Mouse (Mus musculus) gastrocnemius, adult 2 months (tissue): ENCODE results near the gene Fchsd2. TPM values are rescaled to one million over a fixed set of nuclear protein-coding genes. Genes with fewer than 3 reads are reported as not detected.

Experiments
- DNase-seq: peaks from one replicate; pipeline ENCODE4 v3.0.0; 2022
- H3K27ac ChIP-seq: fragments of 200-600 bp; 2 replicates; pipeline ENCODE4 v1.8.1; 2022; ENCODE audit warnings: mild to moderate bottlenecking
- H3K4me3 ChIP-seq: fragments of 200-600 bp; 2 replicates; pipeline ENCODE4 v1.8.1; 2022; ENCODE audit warnings: mild to moderate bottlenecking, moderate library complexity
- CTCF ChIP-seq: fragments of 200-600 bp; IDR thresholded peaks from 2 replicates; pipeline ENCODE4 v1.8.1; 2022; ENCODE audit warnings: antibody characterized with exemption, mild to moderate bottlenecking, moderate library complexity
- intact Hi-C: fragments of 180-260 bp; cut with DNase I; formaldehyde crosslinking; loops from one replicate; pipeline ENCODE4 v1.15.1; 2025
- total RNA-seq, 2 experiments: library from RNA; stranded (reverse); gene quantifications; 2 replicates each; pipeline ENCODE4 v1.2.3; 2021

The Fchsd2 gene
- total RNA-seq, 2 experiments from 2014 or later = 3.7 to 7.1 TPM

DNA sequence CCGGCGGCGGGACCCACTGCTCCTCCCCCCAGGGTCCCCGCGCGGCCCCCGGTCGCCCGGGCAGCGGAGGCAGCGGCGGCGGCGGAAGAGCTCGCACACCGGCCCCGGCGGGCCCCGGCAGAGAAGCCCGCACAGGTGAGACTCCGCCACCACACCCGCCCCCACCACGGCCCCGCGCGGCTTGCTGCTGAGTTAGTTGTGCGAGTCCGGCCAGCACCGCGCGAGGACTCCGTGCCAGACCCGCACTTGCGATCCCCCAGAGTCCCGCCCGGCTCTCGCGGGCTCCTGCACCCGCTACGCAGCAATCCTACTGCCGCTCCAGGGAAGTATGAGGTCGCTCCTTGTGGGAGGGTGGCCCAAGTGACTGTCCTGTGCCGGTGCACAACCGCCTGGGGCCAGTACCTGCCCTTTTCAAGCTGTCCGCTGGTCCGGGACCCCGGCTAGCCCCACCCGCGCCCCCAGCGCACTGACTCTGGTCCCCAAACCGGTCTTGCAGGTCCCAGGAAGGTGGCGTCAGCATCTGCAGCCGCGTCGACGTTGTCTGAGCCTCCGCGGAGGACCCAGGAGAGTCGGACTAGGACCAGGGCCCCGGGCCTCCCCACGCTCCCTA lies 228.7 kb downstream of the Fchsd2 start:
- peak overlapping the region; percentile 70 for H3K27ac ChIP-seq
- peak overlapping the region; percentile 87 for H3K4me3 ChIP-seq
- peak; percentile 50 for DNase-seq
- intact Hi-C loops = no loop called here
- no peak for TF ChIP-seq CTCF

DNA sequence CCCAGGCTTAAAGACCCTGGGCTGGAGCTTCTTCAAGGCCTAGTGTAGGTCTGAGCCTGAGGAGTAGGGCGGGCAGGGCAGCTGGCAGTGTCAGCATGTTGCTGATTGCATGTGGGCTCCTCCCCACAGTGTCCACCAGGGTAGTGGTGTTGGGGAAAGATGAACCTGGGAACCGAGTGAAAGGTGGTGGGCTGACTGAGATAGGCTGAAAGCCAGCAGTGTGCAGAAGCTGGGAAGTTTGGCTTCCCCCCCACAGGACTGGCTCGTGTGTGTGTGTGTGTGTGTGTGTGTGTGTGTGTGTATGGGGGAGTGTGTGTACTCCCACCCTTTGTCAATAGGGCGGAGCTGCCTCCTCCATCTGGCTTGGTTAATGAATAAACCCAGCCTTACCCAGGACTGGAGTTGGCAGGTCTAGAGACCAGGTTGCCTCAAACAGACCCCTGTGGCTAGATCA lies 230.5 kb downstream of the Fchsd2 start:
- no peak for TF ChIP-seq CTCF
- DNase-seq = no peak
- Histone ChIP-seq H3K27ac (no peak overlapping the region), H3K4me3 (no peak overlapping the region)
- intact Hi-C loops = no loop called here

DNA sequence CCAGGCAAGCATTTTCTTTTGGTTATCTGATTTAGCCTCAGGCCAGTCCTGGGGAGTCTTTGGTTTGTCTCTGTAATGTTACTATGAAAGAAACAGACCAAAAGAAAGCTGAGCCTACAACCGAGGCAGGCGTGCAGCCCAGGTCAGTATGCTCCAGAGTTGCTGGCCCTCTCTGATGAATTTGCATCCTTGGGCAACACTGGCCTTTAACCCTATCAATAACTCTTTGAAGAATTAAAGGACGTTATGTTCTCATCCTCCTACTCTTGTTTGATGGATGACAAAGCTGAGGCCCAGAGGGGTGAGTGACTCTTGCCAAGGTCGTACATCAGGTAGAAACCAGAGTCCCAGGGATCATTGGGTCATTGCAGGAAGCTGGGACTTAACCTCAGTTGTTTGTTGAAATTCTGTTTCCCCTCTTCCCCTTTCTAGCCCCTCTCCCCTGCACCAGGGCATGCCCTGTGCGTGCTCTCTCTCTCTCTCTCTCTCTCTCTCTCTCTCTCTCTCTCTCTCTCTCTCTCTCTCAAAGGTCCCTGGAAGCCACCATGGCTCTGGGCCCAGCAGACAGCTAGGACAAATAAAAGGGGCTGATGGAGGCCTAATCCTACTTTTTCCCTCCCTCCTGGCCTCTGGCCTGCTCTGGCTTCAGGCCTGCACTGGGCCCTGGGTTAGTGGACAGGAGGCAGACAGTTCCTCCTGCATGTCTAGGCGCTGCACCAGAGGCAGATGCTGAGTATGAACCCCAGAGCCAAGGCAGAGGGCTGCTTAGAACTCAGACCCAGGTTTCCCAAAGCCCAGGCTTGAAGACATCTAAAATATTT lies 231.7 kb downstream of the Fchsd2 start:
- DNase-seq = no peak
- no peak for TF ChIP-seq CTCF
- Histone ChIP-seq H3K27ac (no peak overlapping the region), H3K4me3 (no peak overlapping the region)
- intact Hi-C loops = no loop called here

DNA sequence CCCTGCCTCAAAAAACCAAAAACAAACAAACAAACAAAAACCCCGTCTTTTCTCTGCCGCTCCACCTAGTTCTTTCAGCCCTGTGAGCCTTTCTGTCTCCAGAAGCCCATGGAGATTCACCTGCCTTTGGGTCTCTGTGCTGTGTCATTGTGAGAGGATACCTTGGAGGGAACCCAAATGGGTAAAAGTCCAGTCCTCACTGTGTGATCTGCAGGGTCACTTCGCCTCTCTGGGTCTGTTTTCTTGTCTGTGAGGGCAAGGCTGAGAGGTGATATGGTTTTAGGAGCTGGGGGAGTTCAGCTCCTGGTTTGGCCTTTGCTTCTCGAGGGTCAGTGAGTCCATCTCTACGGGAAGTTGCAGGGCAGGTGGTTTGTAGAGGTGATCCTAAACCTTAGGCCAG lies 233.3 kb downstream of the Fchsd2 start:
- no peak overlapping the region for H3K27ac ChIP-seq
- no peak overlapping the region for H3K4me3 ChIP-seq
- no peak for DNase-seq
- intact Hi-C loops = no loop called here
- no peak for TF ChIP-seq CTCF

DNA sequence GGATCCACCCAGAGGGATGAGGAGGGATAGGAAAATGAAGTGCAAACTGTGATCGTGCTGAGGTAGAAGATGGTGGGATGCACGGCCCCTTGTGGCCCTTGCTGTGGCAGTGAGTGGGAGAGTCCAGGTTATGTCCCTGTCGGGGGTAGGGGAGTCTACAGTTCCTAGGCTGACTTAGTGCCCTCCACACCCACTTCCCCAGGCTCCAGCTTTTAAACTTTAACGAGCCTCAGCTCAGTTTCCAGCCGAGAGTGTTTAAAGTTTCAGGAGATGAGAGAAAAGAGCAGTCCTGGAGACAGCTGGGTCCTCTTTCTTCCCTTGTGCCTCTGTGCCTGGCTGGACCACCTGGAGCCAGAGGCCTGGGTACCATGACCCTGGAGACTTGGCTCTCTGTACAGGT lies 234.6 kb downstream of the Fchsd2 start:
- no peak for TF ChIP-seq CTCF
- intact Hi-C loops = no loop called here
- Histone ChIP-seq H3K4me3 (no peak overlapping the region), H3K27ac (no peak overlapping the region)
- no peak for DNase-seq

DNA sequence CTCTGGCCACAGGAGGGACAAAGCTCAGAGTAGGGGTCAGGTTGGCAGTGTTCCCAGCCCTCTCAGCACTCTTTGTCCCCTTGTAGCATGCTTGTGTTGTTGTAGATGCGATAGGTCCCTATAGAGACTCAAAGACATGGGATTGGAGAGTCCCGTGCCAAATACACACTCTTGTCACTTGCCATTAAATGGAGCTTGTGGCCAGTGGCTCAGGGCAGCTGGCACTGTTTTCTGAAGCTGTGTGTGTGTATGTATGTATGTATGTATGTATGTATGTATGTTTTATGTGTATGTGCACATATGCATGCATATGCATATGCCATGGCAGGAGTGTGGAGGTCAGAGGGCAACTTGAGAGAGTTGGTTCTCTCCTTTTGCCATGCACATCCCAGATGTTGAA lies 235.1 kb downstream of the Fchsd2 start:
- Histone ChIP-seq H3K27ac (no peak overlapping the region), H3K4me3 (no peak overlapping the region)
- DNase-seq = no peak
- intact Hi-C loops = no loop called here
- TF ChIP-seq CTCF = no peak

DNA sequence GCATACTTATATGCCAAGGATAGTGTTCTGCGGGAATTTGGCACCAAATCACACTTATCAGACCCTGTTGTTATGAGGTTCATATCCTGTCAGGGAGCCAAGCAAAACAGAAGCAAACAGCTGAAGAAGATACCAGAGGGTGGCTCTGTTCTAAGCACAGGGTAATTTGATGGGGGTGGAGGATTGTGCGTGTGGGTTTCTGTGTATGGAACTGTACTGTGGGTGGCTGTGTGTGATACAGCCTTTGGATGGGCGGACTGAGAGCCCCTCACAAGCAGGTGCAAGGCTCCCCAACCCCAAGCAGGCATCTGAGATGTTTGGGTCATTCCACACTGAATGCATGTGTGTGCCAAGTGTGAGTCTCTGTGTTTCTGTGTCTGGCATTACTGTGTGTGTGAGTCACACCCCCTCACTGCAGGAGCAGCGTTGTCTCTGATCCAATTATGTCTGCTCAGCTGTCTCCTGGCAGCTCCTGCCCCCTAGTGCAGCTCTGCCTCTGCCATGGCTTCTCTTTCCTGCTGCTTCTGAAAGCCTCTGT lies 236.0 kb downstream of the Fchsd2 start:
- intact Hi-C loops = no loop called here
- TF ChIP-seq CTCF = peak; percentile 32
- H3K27ac ChIP-seq = peak overlapping the region; percentile 1; the same call in 1 of the 2 replicates
- H3K4me3 ChIP-seq = no peak overlapping the region
- DNase-seq = peak; percentile 44

DNA sequence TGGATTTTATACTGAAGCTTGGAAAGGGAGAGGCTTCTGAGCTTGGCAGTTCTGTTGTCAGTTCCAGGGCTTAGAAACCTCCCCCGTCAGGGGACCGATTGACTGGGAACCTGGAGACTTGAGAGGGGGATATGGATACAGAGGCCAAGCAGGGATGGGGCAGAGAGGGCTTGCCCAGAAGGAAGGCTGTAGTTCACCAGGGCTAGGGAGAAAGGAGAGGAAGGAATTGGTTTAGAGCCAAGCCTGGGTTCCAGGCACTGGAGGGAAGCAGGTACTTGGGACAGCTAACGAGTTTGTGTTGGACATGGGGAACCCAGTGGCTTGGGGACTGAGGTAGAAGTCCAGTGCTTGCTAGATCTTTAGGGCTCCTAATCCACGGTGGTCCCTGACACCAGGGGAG lies 236.9 kb downstream of the Fchsd2 start:
- Histone ChIP-seq H3K27ac (no peak overlapping the region), H3K4me3 (no peak overlapping the region)
- intact Hi-C loops = no loop called here
- TF ChIP-seq CTCF = no peak
- no peak for DNase-seq

DNA sequence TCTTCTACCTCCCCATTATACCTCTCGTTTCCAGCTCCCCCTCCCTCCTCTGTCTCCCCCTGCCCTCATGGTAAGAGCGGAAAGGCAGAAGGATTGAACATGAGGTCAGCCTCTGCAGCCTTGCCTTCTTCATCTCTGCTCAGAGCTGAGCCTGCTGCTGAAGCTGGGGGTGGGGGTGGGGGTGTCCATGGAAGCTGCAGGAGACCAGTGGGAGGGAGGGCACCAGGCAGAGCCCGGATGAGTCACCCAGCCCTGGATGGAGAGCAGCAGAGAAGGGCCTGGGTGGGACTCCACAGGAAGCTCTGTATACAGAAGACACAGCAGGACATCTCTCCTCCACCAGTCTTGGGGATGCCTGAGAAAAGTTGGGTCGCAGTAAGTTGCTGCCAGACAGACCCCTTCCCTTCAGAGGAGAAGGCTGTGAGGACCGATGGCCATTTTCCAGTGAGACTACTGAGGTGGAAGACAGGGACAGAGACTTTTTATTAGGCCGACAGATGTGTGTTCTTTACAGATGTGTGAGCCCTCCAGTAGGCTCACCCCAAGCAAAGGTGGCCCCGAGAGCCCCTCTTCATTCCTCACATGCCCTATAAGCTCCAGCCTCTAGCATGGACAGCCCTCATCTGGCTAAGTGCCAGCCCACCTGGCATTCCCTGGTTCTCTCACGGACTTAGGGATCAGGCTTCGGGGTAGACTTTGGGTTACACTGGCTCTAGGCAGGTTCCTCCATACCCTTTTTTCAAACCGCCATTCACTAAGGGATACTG lies 237.6 kb downstream of the Fchsd2 start:
- no peak for TF ChIP-seq CTCF
- no peak overlapping the region for H3K27ac ChIP-seq
- no peak overlapping the region for H3K4me3 ChIP-seq
- intact Hi-C loops = no loop called here
- DNase-seq = no peak

DNA sequence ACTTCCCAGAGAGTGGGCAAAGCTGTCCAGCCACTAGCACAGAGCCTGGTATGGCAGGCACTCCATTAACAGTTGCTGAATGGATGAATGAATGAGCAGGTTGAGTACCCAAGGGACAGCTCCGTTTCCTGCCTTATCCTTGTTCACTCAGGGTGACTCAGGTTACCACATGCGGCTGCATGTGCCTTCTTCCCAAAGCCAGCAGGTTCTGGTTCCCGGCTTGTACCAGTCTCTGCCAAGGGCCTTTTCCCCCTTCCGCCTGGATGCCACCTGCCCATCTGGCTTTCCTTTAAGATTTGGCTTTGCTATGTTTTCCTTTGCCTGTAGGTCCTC lies 238.1 kb downstream of the Fchsd2 start:
- no peak overlapping the region for H3K4me3 ChIP-seq
- no peak overlapping the region for H3K27ac ChIP-seq
- DNase-seq = no peak
- TF ChIP-seq CTCF = no peak
- intact Hi-C loops = no loop called here

DNA sequence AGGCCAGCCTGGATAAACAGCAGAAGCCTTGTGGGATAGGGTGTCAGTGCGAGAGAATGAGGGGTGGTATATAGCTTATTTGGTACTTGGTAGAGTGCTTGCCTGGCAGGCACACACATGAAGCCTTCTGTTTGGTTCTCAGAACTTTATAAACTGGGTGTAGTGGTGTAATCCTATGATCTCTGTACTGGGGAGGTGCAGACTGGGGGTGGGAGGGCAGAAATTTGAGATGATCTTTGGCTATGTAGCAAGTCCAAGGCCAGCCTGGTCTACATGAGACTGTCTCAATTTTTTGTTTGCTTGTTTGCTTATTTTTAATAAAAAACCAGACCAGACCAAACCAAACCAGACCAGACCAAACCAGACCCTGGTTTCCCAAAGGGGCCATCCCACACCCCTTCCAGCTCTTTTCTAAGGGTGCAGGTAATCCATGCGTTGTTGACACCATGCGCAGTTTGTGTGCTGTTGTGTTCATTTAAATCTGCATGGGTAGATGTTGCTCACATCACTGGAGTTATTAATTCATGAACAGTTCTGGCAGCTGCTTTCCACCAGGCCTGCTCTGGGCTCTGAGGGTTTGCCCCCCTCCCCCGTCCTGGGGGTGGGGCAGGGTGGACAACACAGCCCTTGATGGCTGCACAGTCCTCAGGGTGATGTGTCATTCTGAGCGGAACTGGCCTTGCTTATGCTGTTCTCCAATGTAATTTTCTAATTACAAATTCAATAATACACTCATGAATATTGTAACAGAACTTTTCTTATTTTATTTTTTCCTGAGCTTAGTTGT lies 239.6 kb downstream of the Fchsd2 start:
- TF ChIP-seq CTCF = no peak
- DNase-seq = no peak
- Histone ChIP-seq H3K4me3 (no peak overlapping the region), H3K27ac (no peak overlapping the region)
- intact Hi-C loops = no loop called here

Other genes with a start within 250 kb of the Fchsd2 start
- gene Relt, start 229.4 kb upstream of the Fchsd2 start, total RNA-seq = 10 to 100 TPM in 1 of 2 experiments, 1 to 10 TPM in 1; 9.5 to 19.8 TPM
- 10 to 100 TPM; 20.9 to 33.3 TPM for gene Arhgef17, start 160.8 kb upstream of the Fchsd2 start, total RNA-seq
- 1 to 10 TPM in 1 of 2 experiments, under 1 TPM in 1; 0.82 to 1.4 TPM for gene P2ry6, start 118.2 kb upstream of the Fchsd2 start, total RNA-seq
- gene P2ry2, start 80.0 kb upstream of the Fchsd2 start, total RNA-seq = 10 to 100 TPM; 29.5 to 41.7 TPM
- gene Atg16l2, start 209.4 kb downstream of the Fchsd2 start, total RNA-seq = 10 to 100 TPM in 1 of 2 experiments, 1 to 10 TPM in 1; 8.0 to 12.0 TPM
- 10 to 100 TPM; 32.5 to 49.8 TPM for gene Stard10, start 224.2 kb downstream of the Fchsd2 start, total RNA-seq